Mouse (Mus musculus): ENCODE measurements around the gene Grin2b. TPM values are rescaled to one million over a fixed set of nuclear protein-coding genes. Genes with fewer than 3 reads are reported as not detected.

Grin2b gene
- polyA plus RNA-seq, 1 experiment from 2014 or later = 0.03 TPM

DNA sequence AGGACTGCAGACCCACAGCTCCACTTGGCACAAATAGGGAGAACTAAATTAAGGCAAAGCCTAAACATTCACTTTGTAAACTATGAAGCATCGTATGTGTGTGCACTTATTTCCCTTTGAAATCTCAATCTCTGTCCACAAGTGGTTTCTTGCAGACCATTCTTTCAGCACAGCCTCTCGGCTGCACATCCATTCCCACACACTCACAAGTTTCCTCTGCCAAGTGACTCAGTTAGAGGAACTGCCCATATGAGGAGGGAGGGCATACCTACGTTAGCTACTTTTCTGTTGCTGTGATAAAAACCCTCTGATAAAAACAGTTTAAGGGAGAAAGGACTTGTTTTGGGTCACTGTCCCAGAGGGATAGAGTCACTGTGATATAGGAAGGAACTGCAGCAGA lies 152.9 kb downstream of the Grin2b start:
- Histone ChIP-seq H3K9me3 (replicated peaks) (no peaks in the 10 kb centered on the region), H3K27me3 (ENCODE audit: low read depth, poor library complexity, severe bottlenecking) (no peaks in the 10 kb centered on the region), H3K4me3 (no peak overlapping the region), H3K4me1 (no peaks in the 10 kb centered on the region), H3K36me3 (no peaks in the 10 kb centered on the region), H3K27ac (no peak overlapping the region)
- WGBS = 88% methylated on average over 3 of the region's 3 CpGs
- DNase-seq (ENCODE audit: low spot score) = no peak

DNA sequence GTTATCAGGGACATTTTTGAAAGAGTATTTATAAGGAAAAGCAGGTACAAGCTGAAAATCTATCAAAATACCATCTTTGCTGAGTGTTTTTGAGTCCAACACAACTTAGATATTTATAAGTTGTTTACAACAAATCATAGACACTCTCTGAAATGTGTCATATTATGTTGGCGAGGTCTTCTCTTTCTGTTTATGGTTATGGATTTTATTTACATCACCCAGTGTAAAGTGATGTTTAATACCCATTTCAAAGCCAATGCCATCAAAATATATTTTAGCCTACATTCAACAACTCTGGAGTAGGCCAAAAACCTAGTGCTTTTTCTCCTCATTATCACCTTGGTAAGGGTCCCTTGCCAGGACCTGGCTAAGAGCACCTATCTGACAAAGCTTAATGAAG lies 154.3 kb downstream of the Grin2b start:
- no peak for DNase-seq (ENCODE audit: low spot score)

DNA sequence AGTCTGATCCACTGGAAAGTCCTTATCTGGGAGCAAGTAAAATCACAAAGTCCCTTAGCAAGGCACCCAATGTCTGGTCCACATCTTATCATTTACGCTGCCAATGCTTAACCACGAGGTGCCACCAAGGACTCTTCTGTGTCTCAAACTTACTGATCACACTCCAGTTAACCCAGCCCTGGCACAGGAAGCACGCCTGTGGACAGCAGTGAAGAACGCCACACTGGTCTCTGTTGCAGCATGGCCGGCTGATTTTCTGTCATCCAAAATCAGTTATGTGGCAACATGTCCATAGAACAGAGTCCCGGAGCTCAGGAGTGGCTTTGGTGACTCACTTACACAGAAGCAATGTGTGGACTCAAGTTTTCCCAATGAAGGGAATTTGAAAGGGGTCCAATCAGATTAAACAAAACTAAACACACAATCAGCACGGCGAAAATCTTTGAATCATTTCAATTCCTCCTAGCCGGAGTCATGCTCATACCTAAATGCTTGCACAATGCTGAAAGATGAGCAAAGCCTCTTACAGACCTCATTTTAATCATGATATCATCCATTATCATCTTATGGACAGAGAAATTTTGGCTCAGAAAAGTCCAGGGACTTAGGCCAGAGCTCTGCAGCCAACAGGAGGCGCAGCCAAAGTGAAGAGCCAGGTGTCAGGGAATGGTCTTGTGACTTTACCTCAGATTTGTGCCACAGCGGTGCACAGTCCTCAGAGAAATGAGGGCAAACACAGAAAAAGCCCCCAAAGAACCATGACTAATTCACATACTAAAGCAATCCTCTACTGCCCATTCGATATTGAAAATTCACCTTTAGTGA lies 159.5 kb downstream of the Grin2b start:
- H3K36me3 ChIP-seq = no peaks in the 10 kb centered on the region
- H3K4me1 ChIP-seq = peaks cover 8% of the 10 kb centered on the region
- 92% methylated on average over 12 of the region's 12 CpGs for WGBS
- H3K27ac ChIP-seq = no peak overlapping the region
- DNase-seq (ENCODE audit: low spot score) = no peak
- H3K27me3 ChIP-seq (ENCODE audit: low read depth, poor library complexity, severe bottlenecking) = no peaks in the 10 kb centered on the region
- no peak overlapping the region for H3K4me3 ChIP-seq
- H3K9me3 ChIP-seq (replicated peaks) = no peaks in the 10 kb centered on the region

More for the DNA sequence above, 154.3 kb downstream of the Grin2b start:
- H3K36me3 ChIP-seq = no peaks in the 10 kb centered on the region
- H3K9me3 ChIP-seq (replicated peaks) = no peaks in the 10 kb centered on the region
- H3K4me1 ChIP-seq = no peaks in the 10 kb centered on the region
- 97% methylated on average over 1 of the region's 1 CpGs for WGBS
- H3K27ac ChIP-seq = no peak overlapping the region
- no peaks in the 10 kb centered on the region for H3K27me3 ChIP-seq (ENCODE audit: low read depth, poor library complexity, severe bottlenecking)
- H3K4me3 ChIP-seq = no peak overlapping the region

DNA sequence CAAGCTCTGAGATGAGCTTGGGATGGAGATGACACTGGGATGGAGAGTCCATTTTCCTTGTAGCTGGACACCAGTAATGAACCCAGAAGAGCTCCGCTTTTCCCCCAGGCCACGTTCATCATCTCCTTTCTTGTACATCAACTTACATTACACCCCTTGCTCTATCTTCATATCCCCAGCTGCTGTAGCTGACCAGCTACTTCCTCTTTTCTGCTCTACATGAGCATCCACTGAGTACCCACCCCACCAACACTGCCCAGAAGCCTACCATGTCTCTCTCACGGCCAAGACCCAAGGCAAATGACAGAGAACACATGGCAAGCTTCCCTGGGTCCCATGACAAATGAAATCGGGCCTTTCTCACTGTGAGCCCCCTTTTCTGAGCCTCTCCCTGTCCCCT lies 161.8 kb downstream of the Grin2b start:
- Histone ChIP-seq H3K27me3 (ENCODE audit: low read depth, poor library complexity, severe bottlenecking) (no peaks in the 10 kb centered on the region), H3K4me1 (peaks cover 8% of the 10 kb centered on the region), H3K27ac (no peak overlapping the region), H3K4me3 (no peak overlapping the region), H3K9me3 (replicated peaks) (no peaks in the 10 kb centered on the region), H3K36me3 (no peaks in the 10 kb centered on the region)
- DNase-seq (ENCODE audit: low spot score) = no peak
- 89% methylated on average over 4 of the region's 4 CpGs for WGBS

- no peak for DNase-seq (ENCODE audit: low spot score)
- H3K4me1 ChIP-seq = peaks cover 8% of the 10 kb centered on the region
- H3K27ac ChIP-seq = no peak overlapping the region
- no peak overlapping the region for H3K4me3 ChIP-seq
- H3K27me3 ChIP-seq (ENCODE audit: low read depth, poor library complexity, severe bottlenecking) = no peaks in the 10 kb centered on the region
- no peaks in the 10 kb centered on the region for H3K36me3 ChIP-seq
- H3K9me3 ChIP-seq (replicated peaks) = no peaks in the 10 kb centered on the region
- WGBS = 92% methylated on average over 4 of the region's 4 CpGs
Observed at GRCm38 (mm10) chr6:136011038-136011311, 162.3 kb downstream of the Grin2b start.

DNA sequence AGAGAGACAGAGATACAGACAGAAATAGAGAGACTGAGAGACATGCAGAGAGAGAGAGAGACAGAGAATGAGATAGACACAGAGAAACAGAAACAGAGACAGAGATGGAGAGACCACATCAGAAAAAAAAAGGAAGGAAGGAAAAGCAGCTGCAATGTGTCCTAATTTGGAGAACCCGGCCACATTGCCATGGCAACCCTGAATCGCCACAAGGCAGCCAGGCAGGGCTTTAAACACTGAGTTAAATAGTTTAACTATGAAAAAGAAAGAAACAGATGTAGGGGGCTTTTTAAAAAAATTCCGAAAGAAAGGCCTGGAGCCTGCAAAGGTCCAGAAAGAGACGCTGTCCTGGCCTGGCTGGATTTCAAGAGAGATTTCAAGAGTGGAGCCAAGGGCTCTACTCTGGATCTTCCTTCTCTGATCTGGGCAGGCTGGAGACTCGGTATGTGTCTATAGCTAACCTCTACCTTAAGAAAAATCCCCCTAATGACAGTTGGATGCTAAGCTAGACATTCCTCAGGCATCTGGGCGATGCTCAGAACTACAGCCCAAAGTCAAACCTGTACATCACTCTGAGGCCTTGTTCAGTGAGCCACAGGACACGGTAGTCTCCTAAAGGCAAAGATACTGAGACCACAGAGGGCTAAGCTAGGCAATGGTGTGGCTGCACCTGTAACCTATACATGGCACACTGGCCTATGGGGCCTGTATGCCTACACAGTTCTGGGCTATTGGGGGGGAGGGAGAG lies 162.8 kb downstream of the Grin2b start:
- no peak overlapping the region for H3K4me3 ChIP-seq
- H3K9me3 ChIP-seq (replicated peaks) = no peaks in the 10 kb centered on the region
- H3K27me3 ChIP-seq (ENCODE audit: low read depth, poor library complexity, severe bottlenecking) = no peaks in the 10 kb centered on the region
- DNase-seq (ENCODE audit: low spot score) = no peak
- no peak overlapping the region for H3K27ac ChIP-seq
- 75% methylated on average over 7 of the region's 7 CpGs for WGBS
- no peaks in the 10 kb centered on the region for H3K36me3 ChIP-seq
- peaks cover 8% of the 10 kb centered on the region for H3K4me1 ChIP-seq

- no peaks in the 10 kb centered on the region for H3K27me3 ChIP-seq (ENCODE audit: low read depth, poor library complexity, severe bottlenecking)
- H3K4me3 ChIP-seq = no peak overlapping the region
- peaks cover 8% of the 10 kb centered on the region for H3K4me1 ChIP-seq
- no peaks in the 10 kb centered on the region for H3K36me3 ChIP-seq
- no peak for DNase-seq (ENCODE audit: low spot score)
- no peak overlapping the region for H3K27ac ChIP-seq
- WGBS = 80% methylated on average over 6 of the region's 6 CpGs
- H3K9me3 ChIP-seq (replicated peaks) = no peaks in the 10 kb centered on the region
Observed at GRCm38 (mm10) chr6:136008120-136008519, 165.2 kb downstream of the Grin2b start.

- WGBS = 85% methylated on average over 7 of the region's 7 CpGs
- Histone ChIP-seq H3K4me1 (no peaks in the 10 kb centered on the region), H3K36me3 (no peaks in the 10 kb centered on the region), H3K27me3 (ENCODE audit: low read depth, poor library complexity, severe bottlenecking) (no peaks in the 10 kb centered on the region), H3K9me3 (replicated peaks) (no peaks in the 10 kb centered on the region), H3K4me3 (no peak overlapping the region), H3K27ac (no peak overlapping the region)
- no peak for DNase-seq (ENCODE audit: low spot score)
Observed at GRCm38 (mm10) chr6:135994691-135995090, 178.6 kb downstream of the Grin2b start.

DNA sequence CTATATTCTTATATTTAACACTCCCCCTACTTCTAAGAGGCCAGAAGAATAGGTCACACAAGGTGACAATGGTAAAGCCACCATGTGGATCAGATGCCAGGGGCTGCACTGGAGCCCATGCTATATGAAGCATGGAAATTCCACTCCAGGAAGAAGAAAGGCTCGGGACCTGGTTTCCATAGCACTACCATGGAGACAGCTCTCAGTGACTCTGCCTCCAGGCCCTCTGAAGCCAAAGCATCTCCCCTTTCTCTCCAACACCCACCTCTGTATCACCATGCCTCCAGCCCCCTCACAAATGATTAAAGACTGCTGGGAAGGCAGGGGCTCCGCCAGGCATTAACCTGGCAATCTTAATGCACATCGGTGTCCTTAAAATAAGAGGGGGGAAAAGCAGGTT lies 179.4 kb downstream of the Grin2b start:
- H3K9me3 ChIP-seq (replicated peaks) = no peaks in the 10 kb centered on the region
- no peak overlapping the region for H3K27ac ChIP-seq
- no peaks in the 10 kb centered on the region for H3K4me1 ChIP-seq
- 81% methylated on average over 3 of the region's 3 CpGs for WGBS
- H3K27me3 ChIP-seq (ENCODE audit: low read depth, poor library complexity, severe bottlenecking) = no peaks in the 10 kb centered on the region
- H3K36me3 ChIP-seq = no peaks in the 10 kb centered on the region
- H3K4me3 ChIP-seq = no peak overlapping the region
- DNase-seq (ENCODE audit: low spot score) = no peak

GRCm38 (mm10) chr6:135993378-135993777 lies 179.9 kb downstream of the Grin2b start:
- Histone ChIP-seq H3K27ac (no peak overlapping the region), H3K4me1 (no peaks in the 10 kb centered on the region), H3K36me3 (no peaks in the 10 kb centered on the region), H3K27me3 (ENCODE audit: low read depth, poor library complexity, severe bottlenecking) (no peaks in the 10 kb centered on the region), H3K9me3 (replicated peaks) (no peaks in the 10 kb centered on the region), H3K4me3 (no peak overlapping the region)
- 93% methylated on average over 11 of the region's 11 CpGs for WGBS
- no peak for DNase-seq (ENCODE audit: low spot score)

DNA sequence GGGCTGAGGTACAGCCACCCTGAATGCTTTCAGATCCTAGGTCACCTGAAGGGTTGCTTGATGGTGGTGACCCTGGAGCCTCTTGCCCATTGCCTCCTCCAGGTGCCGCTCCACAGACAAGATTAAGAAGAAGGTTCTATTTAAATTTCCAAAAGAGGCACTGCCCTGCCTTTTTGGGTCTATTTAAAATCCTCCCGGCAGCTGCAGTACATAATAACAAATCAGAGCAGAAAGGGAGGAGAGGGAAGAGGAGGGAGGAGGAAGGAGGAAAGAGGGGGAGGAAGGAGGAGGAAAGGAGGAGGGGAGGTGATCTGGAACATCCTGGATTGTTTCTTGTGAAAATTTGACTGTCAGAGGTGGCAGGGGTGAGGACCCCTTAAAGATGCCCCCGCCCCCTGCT lies 197.2 kb downstream of the Grin2b start:
- no peaks in the 10 kb centered on the region for H3K27me3 ChIP-seq (ENCODE audit: low read depth, poor library complexity, severe bottlenecking)
- DNase-seq (ENCODE audit: low spot score) = no peak
- no peaks in the 10 kb centered on the region for H3K9me3 ChIP-seq (replicated peaks)
- 66% methylated on average over 3 of the region's 3 CpGs for WGBS
- no peaks in the 10 kb centered on the region for H3K36me3 ChIP-seq
- H3K27ac ChIP-seq = no peak overlapping the region
- H3K4me3 ChIP-seq = no peak overlapping the region
- peaks cover 6% of the 10 kb centered on the region; the same call in 1 of the 2 replicates for H3K4me1 ChIP-seq

DNA sequence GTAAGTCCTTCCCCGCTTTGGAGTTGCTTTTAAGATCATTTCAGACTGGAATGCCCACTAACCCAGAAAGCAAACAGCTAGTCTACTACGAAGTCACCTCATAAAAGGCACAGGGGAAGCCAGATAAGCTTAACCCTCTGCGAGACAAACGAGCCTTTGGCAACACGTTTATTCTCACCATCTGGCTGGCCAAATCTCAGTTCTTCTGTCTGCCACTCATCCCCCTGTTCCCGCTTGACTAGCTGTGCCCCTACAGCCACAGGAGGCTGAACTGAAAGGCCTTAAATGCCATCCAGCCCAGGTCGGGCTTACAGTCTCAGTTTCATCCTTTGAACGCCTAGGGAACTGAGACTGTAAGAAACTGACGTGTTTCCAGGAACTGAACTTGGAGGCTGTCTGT lies 200.8 kb downstream of the Grin2b start:
- no peak overlapping the region for H3K4me3 ChIP-seq
- peaks cover 12% of the 10 kb centered on the region for H3K4me1 ChIP-seq
- H3K27me3 ChIP-seq (ENCODE audit: low read depth, poor library complexity, severe bottlenecking) = no peaks in the 10 kb centered on the region
- H3K36me3 ChIP-seq = no peaks in the 10 kb centered on the region
- no peaks in the 10 kb centered on the region for H3K9me3 ChIP-seq (replicated peaks)
- DNase-seq (ENCODE audit: low spot score) = no peak
- H3K27ac ChIP-seq = no peak overlapping the region
- WGBS = 65% methylated on average over 9 of the region's 9 CpGs

DNA sequence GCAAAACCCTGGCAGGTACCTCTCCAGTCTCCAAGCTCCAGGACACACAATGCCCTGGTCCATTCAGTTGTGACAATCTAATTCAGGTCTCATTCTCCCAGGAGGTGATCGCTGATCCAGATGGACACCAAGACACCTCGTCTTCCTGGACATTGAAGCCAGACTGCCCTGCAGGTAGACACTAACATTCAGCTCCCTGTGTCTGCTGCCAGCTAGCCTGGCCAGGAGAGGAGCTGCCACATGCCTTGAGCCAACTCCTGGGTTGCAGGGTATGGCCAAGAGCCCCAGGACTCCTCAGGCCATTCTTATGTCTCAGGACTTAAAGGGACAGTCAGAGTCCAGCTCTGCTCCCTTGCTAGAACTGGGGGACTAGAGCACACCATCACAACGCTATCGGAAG lies 201.8 kb downstream of the Grin2b start:
- Histone ChIP-seq H3K9me3 (replicated peaks) (no peaks in the 10 kb centered on the region), H3K36me3 (no peaks in the 10 kb centered on the region), H3K4me1 (peaks cover 11% of the 10 kb centered on the region), H3K27me3 (ENCODE audit: low read depth, poor library complexity, severe bottlenecking) (no peaks in the 10 kb centered on the region), H3K27ac (no peak overlapping the region), H3K4me3 (no peak overlapping the region)
- DNase-seq (ENCODE audit: low spot score) = no peak
- 91% methylated on average over 4 of the region's 4 CpGs for whole genome bisulfite sequencing

Data from limb, embryonic 10.5 days (tissue).